Mouse (Mus musculus): ENCODE measurements at regions not wholly inside any gene's neighbourhood (a gene's known extent, or its start where the extent isn't known, plus 50 kb on each side); places are given as distances from the start of the nearest gene placed in this dataset.

- TF ChIP-seq POLR2A (IDR thresholded peaks at IDR 0.05; ENCODE audit: extremely low read depth, insufficient read depth, low read length): no peak
- no peak for TF ChIP-seq CTCF (IDR thresholded peaks at IDR 0.05; ENCODE audit: extremely low read depth, insufficient read depth, low read length)
Observed at GRCm38 (mm10) chr1:43637956-43638355, 92.4 kb upstream of the 1500015O10Rik start.
